Mouse (Mus musculus): ENCODE results near the gene Uhrf1bp1l.

DNA sequence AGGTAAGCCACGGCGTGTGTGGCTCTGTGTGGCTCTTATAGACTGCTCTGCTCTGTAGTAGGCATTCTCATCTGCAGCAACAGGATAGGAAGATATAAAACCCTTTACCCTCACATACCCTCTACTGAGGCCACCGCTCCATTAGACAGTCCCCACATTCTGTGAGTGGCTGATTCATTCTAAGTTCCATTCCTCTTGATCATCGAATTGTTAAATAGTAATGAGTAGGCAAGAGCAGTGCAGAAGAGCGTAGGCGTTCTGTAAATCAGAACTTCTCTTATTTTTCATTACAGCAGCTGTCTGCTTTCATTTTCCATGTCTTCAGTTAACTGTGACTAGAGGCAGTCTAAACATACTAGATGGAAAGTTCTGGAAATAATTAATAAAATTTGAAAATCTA, 31.2 kb downstream of the Uhrf1bp1l start:
- TF ChIP-seq CTCF (IDR thresholded peaks at IDR 0.05; ENCODE audit: low read depth, low read length) (no peak), POLR2A (IDR thresholded peaks at IDR 0.05; ENCODE audit: insufficient read depth, low read length) (no peak), EP300 (IDR thresholded peaks at IDR 0.05; ENCODE audit: insufficient read depth, low read depth, low read length) (no peak)
